Mouse (Mus musculus) thymus, adult 2 months (tissue): ENCODE data around the gene Tuba8. TPM values are rescaled to one million over a fixed set of nuclear protein-coding genes. Genes with fewer than 3 reads are reported as not detected.

Source experiments
- DNase-seq: peaks from one replicate; pipeline ENCODE4 v3.0.0; 2021
- H3K27ac ChIP-seq: fragments of 200-500 bp; 2 replicates; pipeline ENCODE4 v1.5.1; 2012; ENCODE audit warnings: low read length, control low read depth; ENCODE audit not compliant: control insufficient read depth, insufficient read depth
- H3K27me3 ChIP-seq: fragments of 200-500 bp; 2 replicates; pipeline ENCODE4 v1.6.1; 2012; ENCODE audit warnings: mild to moderate bottlenecking, low read length, moderate library complexity, mixed read lengths; ENCODE audit not compliant: control insufficient read depth, insufficient read depth
- H3K36me3 ChIP-seq: fragments of 200-500 bp; 2 replicates; pipeline ENCODE4 v1.6.1; 2012; ENCODE audit warnings: mild to moderate bottlenecking, low read length, moderate library complexity; ENCODE audit not compliant: control insufficient read depth, insufficient read depth
- H3K4me1 ChIP-seq: fragments of 200-500 bp; replicated peaks from 2 replicates; pipeline ENCODE4 v1.6.1; 2012; ENCODE audit warnings: low read length; ENCODE audit not compliant: control insufficient read depth, insufficient read depth
- H3K4me3 ChIP-seq: fragments of 200-500 bp; 2 replicates; pipeline ENCODE4 v1.5.1; 2012; ENCODE audit warnings: mild to moderate bottlenecking, low read length, control low read depth, moderate library complexity; ENCODE audit not compliant: control insufficient read depth, insufficient read depth
- CTCF ChIP-seq: fragments of 200-500 bp; IDR thresholded peaks from 2 replicates; pipeline ENCODE4 v1.5.1; 2012; ENCODE audit warnings: mild to moderate bottlenecking, control low read depth, low read length, moderate library complexity, borderline replicate concordance; ENCODE audit not compliant: control insufficient read depth, poor library complexity, insufficient read depth; ENCODE audit errors: extremely low read depth
- POLR2A ChIP-seq: fragments of 200-500 bp; IDR thresholded peaks from 2 replicates; pipeline ENCODE4 v1.6.1; 2012; ENCODE audit warnings: mild to moderate bottlenecking, low read length, control low read depth, moderate library complexity; ENCODE audit not compliant: control insufficient read depth, poor library complexity, insufficient read depth; ENCODE audit errors: extremely low read depth
- WGBS: fragments of 180-500 bp; shearing (Covaris S2); methylation state at CpG from one replicate; pipeline ENCODE4 v1.1.7; 2018; 5-methylcytosine and 5-hydroxymethylcytosine counted together
- polyA plus RNA-seq: library from polyadenylated mRNA; depleted of rRNA; stranded (reverse); fragments of >200 nt; gene quantifications from 2 replicates; pipeline ENCODE4 v1.2.3, GENCODE M21; 2012

Tuba8 gene
- polyA plus RNA-seq, 1 experiment: 4.3 TPM

- no peak overlapping the region for H3K27ac ChIP-seq
- no peak for DNase-seq
- peaks cover 58% of the 10 kb centered on the region for H3K4me1 ChIP-seq
- WGBS: 96% methylated on average over 4 of the region's 4 CpGs
- TF ChIP-seq POLR2A (no peak), CTCF (no peak)
- H3K4me3 ChIP-seq: no peak overlapping the region
- H3K27me3 ChIP-seq: no peaks in the 10 kb centered on the region; the same call in 1 of the 2 replicates
- no peaks in the 10 kb centered on the region for H3K36me3 ChIP-seq
Measured at GRCm38 (mm10) chr6:121212988-121213387, 2.5 kb downstream of the Tuba8 start.

DNA sequence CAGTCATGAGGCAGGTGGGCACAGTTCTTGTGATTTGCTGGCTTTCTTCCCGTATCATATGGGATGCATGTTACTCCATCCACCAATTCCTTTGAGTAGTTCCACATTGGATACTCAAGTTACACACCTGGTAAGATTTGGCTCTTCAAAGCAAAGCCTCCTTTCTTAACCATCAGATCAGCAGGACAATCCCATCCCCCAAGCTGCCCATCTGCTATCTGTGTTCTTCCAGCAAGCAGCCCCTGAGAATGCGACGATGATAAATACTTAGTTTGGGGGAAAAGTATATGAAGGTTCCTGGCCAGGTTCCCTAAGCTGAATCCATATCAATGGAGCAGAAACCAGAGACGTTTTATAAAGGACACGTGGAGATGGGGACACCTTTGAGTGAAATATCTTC is 3.7 kb downstream of the Tuba8 start:
- Histone ChIP-seq H3K27me3 (no peaks in the 10 kb centered on the region; the same call in 1 of the 2 replicates), H3K27ac (no peak overlapping the region), H3K4me3 (no peak overlapping the region), H3K4me1 (peaks cover 66% of the 10 kb centered on the region), H3K36me3 (no peaks in the 10 kb centered on the region)
- no peak for DNase-seq
- TF ChIP-seq POLR2A: no peak
- no peak for TF ChIP-seq CTCF
- 46% methylated on average over 5 of the region's 5 CpGs for WGBS

DNA sequence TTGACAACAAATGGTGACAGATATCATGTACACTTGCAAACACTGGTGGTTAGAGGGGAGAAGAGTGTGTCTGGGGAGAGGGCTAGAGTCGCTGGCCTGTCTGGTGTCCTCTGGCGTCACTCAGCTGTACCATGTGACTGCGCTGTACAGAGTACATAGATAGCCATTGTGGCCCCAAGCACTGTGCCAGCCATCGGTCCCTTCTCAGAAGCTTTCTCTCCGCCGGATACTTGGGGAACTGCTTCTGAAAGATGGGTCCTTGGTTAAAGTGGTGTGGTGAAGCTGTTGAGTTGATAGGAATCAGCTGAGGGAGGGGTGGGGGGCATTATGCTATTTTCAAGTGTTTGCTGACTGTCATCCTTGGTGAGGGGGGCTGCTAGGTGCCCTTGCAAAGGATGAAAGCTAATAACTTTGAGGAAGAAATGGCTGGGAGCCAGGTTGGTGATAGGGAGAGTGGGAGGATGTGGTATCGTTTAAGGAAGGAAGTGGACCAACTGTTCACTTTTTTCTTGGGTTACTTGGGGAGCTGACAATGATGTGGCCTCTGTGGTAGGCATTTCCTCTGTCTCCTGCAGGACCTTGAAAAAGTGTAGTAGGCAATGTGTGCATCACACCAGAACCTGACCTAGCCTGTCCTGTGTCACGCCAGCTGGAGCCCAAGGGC is 4.3 kb downstream of the Tuba8 start:
- no peak for DNase-seq
- 15% methylated on average over 8 of the region's 8 CpGs for WGBS
- Histone ChIP-seq H3K27me3 (no peaks in the 10 kb centered on the region; the same call in 1 of the 2 replicates), H3K27ac (no peak overlapping the region), H3K36me3 (no peaks in the 10 kb centered on the region), H3K4me3 (no peak overlapping the region), H3K4me1 (peaks cover 66% of the 10 kb centered on the region)
- TF ChIP-seq POLR2A (no peak), CTCF (no peak)

- H3K4me1 ChIP-seq: peaks cover 64% of the 10 kb centered on the region
- DNase-seq: no peak
- no peak overlapping the region for H3K27ac ChIP-seq
- TF ChIP-seq POLR2A: no peak
- no peak for TF ChIP-seq CTCF
- H3K36me3 ChIP-seq: no peaks in the 10 kb centered on the region
- 24% methylated on average over 5 of the region's 5 CpGs for WGBS
- H3K27me3 ChIP-seq: no peaks in the 10 kb centered on the region; the same call in 1 of the 2 replicates
- no peak overlapping the region for H3K4me3 ChIP-seq
Measured at GRCm38 (mm10) chr6:121215336-121215735, 4.8 kb downstream of the Tuba8 start.

DNA sequence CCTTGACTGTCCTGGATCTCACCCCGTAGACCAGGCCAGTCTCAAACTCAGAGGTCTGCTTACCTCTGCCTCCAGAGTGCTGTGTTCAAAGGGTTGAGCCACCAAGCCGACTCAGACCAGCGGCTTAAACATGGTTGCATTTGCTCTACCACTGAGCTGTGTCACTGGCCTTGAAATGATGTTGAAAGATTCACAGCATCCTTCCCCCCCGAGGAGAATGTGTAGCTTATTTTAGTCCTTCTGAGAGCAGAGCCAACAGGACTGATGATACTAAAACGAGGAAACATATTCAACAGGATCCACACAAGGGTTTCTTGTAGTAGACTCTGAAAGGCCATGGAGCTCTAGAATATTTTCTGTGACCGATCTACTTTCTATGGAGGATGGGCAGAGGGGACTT is 5.4 kb downstream of the Tuba8 start:
- no peak for TF ChIP-seq CTCF
- TF ChIP-seq POLR2A: no peak
- Histone ChIP-seq H3K4me1 (peaks cover 59% of the 10 kb centered on the region), H3K4me3 (no peak overlapping the region), H3K36me3 (no peaks in the 10 kb centered on the region), H3K27ac (no peak overlapping the region), H3K27me3 (no peaks in the 10 kb centered on the region; the same call in 1 of the 2 replicates)
- WGBS: 69% methylated on average over 6 of the region's 6 CpGs
- no peak for DNase-seq

DNA sequence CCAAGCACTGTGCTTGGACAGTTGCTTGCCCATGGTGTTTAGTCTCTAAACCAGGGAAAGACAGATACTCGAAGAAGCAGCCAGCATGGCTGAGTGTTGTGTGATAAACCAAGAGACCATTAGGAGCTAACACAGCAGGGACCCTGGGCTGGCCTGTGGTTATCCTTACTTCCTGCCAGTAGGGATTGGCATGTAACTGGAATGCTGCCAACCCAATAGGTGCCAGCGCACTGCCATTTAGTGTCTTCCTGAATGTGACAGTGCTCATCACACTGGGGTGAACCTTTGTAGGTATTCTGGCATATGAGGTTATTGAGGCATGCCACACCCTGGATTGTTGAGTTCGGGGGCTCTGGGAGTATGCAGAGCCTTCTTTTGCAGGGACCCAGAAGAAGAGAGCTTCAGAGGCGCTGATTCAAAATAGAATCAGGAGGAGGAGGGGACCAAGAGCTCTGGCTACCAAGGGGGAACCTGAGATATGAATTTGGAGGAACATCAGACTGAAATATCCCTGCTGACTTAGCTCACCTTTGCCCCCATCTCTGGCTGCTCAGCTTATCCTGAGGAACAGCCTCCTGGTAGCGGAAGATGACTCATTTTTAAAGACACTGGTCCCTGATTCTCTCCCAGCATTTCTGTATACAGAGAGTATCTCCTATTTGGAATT is 6.2 kb downstream of the Tuba8 start:
- no peak overlapping the region for H3K27ac ChIP-seq
- 54% methylated on average over 5 of the region's 5 CpGs for WGBS
- no peaks in the 10 kb centered on the region for H3K27me3 ChIP-seq
- no peaks in the 10 kb centered on the region for H3K36me3 ChIP-seq
- H3K4me3 ChIP-seq: no peak overlapping the region
- peaks cover 51% of the 10 kb centered on the region for H3K4me1 ChIP-seq
- no peak for DNase-seq
- TF ChIP-seq CTCF (no peak), POLR2A (no peak)
